Mouse (Mus musculus) stomach, embryonic 16.5 days (tissue): ENCODE results near the gene Arap1. TPM values are rescaled to one million over a fixed set of nuclear protein-coding genes. Genes with fewer than 3 reads are reported as not detected.

ENCODE experiments used
- ATAC-seq: fragments of 200-750 bp; cut with Nextera tagmentation; 2 replicates; pipeline ENCODE4 v1.8.0; 2017; ENCODE audit warnings: moderate number of reproducible peaks, moderate TSS enrichment; ENCODE audit not compliant: insufficient read depth, low FRiP score
- H3K27ac ChIP-seq: fragments of 300-500 bp; sonication (generic); 2 replicates; pipeline ENCODE4 v1.5.1; 2014; ENCODE audit warnings: low read length
- H3K27me3 ChIP-seq: fragments of 300-500 bp; sonication (generic); 2 replicates; pipeline ENCODE4 v1.6.1; 2014; ENCODE audit warnings: low read length, control low read depth, mixed read lengths; ENCODE audit not compliant: control insufficient read depth, insufficient read depth
- H3K36me3 ChIP-seq: fragments of 300-500 bp; sonication (generic); 2 replicates; pipeline ENCODE4 v1.6.1; 2014; ENCODE audit warnings: low read length; ENCODE audit not compliant: control insufficient read depth, insufficient read depth
- H3K4me1 ChIP-seq: fragments of 300-500 bp; sonication (generic); 2 replicates; pipeline ENCODE4 v1.6.1; 2014; ENCODE audit warnings: low read length, control low read depth, mixed read lengths; ENCODE audit not compliant: control insufficient read depth, insufficient read depth
- H3K4me2 ChIP-seq: fragments of 300-500 bp; sonication (generic); 2 replicates; pipeline ENCODE4 v1.6.1; 2014; ENCODE audit warnings: low read depth, low read length, mixed read lengths
- H3K4me3 ChIP-seq: fragments of 300-500 bp; sonication (generic); replicated peaks from 2 replicates; pipeline ENCODE4 v1.5.1; 2014; ENCODE audit warnings: mild to moderate bottlenecking, low read length
- H3K9ac ChIP-seq: fragments of 300-500 bp; sonication (generic); 2 replicates; pipeline ENCODE4 v1.6.1; 2014; ENCODE audit warnings: low read length
- H3K9me3 ChIP-seq: fragments of 300-500 bp; sonication (generic); replicated peaks from 2 replicates; pipeline ENCODE4 v1.6.1; 2016; ENCODE audit warnings: low read length, control low read depth; ENCODE audit not compliant: control insufficient read depth
- WGBS: fragments of 180-500 bp; shearing (Covaris S2); extraction: QIAGEN DNeasy Blood & Tissue Kit; methylation state at CpG from one replicate; pipeline ENCODE4 v1.1.7; 2014; 5-methylcytosine and 5-hydroxymethylcytosine counted together
- polyA plus RNA-seq: library from polyadenylated mRNA; unstranded; fragments of >200 nt; fragmentation: Nextera tagmentation; extraction: Ambion mirVana; gene quantifications from 2 replicates; pipeline ENCODE4 v1.2.1, GENCODE M21; 2015

Arap1 gene
- polyA plus RNA-seq, 1 experiment from 2014 or later = 105 TPM

DNA sequence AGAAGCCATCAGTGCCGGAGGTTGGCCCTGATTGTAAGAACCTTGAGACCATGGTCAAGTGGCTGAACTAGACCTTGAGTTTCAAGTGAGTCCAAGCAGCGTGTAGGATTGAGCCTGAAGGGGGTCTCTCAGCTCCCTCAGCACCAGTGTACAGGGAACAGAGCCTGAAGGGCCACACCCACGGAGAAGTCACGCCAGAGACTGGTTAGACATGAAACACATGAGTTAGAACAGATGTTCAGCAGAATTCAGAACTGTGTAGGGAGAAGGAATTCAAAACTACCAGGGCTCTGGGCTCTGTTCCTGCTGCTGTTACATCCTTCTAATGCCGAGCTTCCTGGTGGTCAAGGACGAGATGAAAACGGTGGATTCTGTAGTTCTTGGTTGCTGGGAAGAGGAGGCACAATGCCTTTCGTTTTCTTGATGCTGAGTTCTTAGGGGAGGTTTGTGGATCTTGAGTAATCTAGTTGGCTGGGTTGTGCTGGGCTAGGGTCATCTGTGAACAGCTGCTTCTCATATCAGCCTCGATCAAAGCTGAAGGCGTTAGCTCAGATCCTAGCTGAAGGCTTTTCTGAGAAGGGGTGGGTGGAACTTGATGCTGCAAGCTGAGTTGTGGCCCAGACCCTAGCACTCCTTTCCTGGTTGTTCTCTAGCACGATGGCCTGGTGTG, 62.5 kb downstream of the Arap1 start, which contains the start of gene Gm45837:
Gene Gm45837, plus strand, starts transcription at position 620 of the 670 bp plus-strand sequence.
- Histone ChIP-seq H3K4me1 (peaks cover 21% of the 10 kb centered on the region), H3K36me3 (peaks cover 23% of the 10 kb centered on the region), H3K4me3 (no peak within 1 kb of the TSS), H3K4me2 (no peak within 1 kb of the TSS), H3K27ac (peak within 1 kb of the TSS; percentile 67), H3K9me3 (no peaks in the 10 kb centered on the region; the same call in 1 of the 2 replicates), H3K27me3 (no peaks in the 10 kb centered on the region), H3K9ac (0 out of 2 replicates have a peak within 1 kb of the TSS, but pooled peaks have one; percentile 31)
- ATAC-seq = 0 out of 2 replicates have a peak, but pooled peaks have one; percentile 12
- 53% methylated on average over 11 of the region's 11 CpGs for WGBS

DNA sequence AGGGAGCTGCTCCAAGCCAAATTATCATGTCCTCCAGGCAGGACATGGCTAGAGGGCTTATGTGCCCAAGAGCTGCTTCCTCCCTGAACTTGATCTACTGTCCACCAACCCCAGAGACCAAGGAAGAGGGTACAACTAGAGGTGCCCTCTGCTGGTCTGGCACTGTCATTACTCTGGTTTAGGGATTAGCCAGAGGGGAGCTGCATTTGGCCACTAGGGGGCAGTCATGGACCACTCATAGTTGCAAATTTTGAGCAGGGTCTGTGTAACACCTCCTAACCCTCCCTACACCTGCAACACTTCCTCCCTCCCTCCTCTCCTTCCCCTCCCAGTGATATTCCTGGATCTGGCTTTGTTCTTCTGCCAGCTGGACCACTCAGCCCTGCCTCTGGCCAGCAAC, 64.9 kb downstream of the Arap1 start:
- Histone ChIP-seq H3K27me3 (no peaks in the 10 kb centered on the region), H3K27ac (no peak overlapping the region), H3K9me3 (no peaks in the 10 kb centered on the region; the same call in 1 of the 2 replicates), H3K9ac (no peak overlapping the region), H3K4me3 (no peak overlapping the region), H3K36me3 (peaks cover 19% of the 10 kb centered on the region), H3K4me2 (no peak overlapping the region), H3K4me1 (peaks cover 33% of the 10 kb centered on the region)
- peak; percentile 17; the same call in 1 of the 2 replicates for ATAC-seq

DNA sequence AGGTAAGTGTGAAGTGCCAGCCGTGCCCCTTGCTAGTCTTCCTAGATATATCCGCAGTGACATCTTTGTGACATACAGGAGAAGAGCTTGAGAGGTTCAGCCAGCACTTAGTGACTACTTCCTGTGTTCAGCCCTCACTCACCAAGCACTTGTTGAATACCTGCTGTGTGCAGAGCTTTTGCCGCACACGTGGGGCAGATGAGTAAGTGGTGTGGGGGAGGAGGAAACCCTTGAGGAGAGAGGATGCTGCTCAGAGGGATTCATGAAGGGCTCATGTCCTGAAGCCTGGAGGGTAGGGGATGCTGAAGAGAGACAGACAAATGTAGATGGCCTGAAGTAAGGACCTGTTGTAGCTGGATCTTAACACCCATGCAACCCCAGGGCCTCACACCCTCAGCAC, 66.3 kb downstream of the Arap1 start:
- 48% methylated on average over 4 of the region's 4 CpGs for WGBS
- Histone ChIP-seq H3K9ac (no peak overlapping the region), H3K4me2 (no peak overlapping the region), H3K27ac (no peak overlapping the region), H3K4me1 (peaks cover 33% of the 10 kb centered on the region), H3K4me3 (no peak overlapping the region), H3K9me3 (no peaks in the 10 kb centered on the region; the same call in 1 of the 2 replicates), H3K27me3 (no peaks in the 10 kb centered on the region), H3K36me3 (peaks cover 7% of the 10 kb centered on the region)
- no peak for ATAC-seq

DNA sequence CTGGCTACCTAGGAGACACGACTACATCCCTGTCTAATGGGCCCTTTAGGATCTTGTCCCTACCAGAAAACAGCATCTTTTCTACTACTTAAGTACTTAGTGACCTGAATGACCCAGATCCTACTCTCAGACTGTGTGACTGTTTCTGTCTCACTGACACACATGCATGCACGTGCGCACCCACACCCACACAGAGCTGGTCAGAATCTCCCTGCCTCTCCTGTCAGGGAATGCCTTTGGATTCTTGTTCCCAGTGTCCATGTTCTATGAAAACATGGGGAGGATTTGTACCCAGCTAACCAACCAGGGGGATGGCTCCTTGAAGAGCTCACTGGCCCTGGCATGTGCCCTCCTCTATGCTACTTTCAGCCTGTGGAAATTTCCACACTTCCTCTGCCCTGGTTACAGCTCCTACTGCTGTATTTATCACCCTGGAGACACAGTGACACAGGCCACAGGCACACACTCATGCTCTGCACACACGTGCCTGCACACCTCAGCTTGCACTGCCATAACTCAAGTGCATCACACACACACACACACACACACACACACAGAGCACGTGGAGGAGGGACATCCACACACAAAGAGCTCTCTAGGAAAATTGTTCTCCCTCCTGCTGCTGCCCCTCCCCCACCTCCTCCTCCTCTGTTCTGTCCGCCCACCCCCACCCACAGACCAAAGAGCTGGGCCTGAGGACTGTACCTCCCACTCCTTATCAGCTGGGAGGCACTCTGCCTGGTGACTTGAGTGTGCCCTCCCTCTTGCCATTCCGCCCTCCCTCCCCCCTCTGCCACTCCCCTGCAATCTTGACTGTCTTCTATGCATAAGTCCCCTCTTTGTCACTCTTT, 67.0 kb downstream of the Arap1 start:
- Histone ChIP-seq H3K9me3 (no peaks in the 10 kb centered on the region; the same call in 1 of the 2 replicates), H3K4me1 (peaks cover 33% of the 10 kb centered on the region), H3K9ac (no peak overlapping the region), H3K4me2 (no peak overlapping the region), H3K36me3 (peaks cover 5% of the 10 kb centered on the region; the same call in 1 of the 2 replicates), H3K27me3 (no peaks in the 10 kb centered on the region), H3K27ac (no peak overlapping the region; the same call in 1 of the 2 replicates), H3K4me3 (no peak overlapping the region)
- ATAC-seq = peak; percentile 27
- WGBS = 24% methylated on average over 6 of the region's 7 CpGs

DNA sequence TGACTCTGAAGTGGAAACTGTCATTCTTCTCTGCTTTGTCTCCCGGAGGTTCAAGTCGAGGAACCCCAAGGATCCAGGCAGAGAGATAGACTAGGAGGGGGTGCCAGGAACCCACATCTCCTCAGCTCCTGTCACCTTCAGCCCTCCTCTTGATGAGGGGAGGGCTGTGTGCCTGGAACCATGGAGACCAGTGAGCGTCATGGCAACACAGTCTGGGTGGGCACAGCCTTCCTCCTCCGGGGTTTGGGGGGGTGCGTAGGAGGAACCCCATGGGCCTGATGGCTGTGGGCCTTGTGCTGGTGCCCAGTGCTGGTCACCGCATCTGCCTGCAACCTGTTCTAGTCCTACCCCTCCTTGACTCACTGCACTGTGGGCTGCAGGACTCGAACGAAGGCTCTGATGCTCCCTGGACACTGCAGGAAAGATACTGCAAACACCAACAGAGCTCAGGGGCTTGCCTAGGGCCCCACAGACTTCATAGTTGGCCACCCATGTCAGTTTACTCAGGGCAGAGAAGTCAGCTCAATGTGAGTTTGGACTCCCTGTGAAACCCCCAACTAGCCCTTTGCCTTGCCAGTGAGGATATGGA, 67.7 kb downstream of the Arap1 start:
- no peaks in the 10 kb centered on the region for H3K27me3 ChIP-seq
- no peak for ATAC-seq
- no peaks in the 10 kb centered on the region for H3K9me3 ChIP-seq
- no peak overlapping the region for H3K4me2 ChIP-seq
- no peak overlapping the region for H3K27ac ChIP-seq
- 26% methylated on average over 8 of the region's 8 CpGs for WGBS
- no peak overlapping the region for H3K9ac ChIP-seq
- H3K4me3 ChIP-seq = no peak overlapping the region
- peaks cover 33% of the 10 kb centered on the region for H3K4me1 ChIP-seq
- peaks cover 5% of the 10 kb centered on the region; the same call in 1 of the 2 replicates for H3K36me3 ChIP-seq

DNA sequence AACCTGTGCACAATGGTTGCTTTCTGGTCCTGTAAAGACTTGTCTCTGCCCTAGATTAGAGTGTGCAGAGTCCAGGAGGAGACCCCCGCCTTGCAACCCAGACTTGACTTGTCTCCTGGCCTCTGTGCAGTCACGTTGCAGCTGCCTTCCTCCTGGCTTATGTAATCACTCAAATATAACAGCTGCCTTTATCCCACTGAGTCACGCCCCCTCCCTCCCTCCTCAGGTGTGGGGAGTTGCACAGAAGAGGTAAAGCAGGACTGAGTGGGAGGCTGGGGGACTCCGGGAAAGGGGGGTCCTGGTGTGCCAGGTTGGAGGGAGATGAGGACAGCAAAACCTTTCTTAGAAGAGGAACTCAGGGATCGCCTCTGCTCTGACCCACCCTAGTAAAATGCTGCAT, 68.5 kb downstream of the Arap1 start:
- H3K9me3 ChIP-seq = no peaks in the 10 kb centered on the region
- H3K4me2 ChIP-seq = no peak overlapping the region
- no peak for ATAC-seq
- H3K27ac ChIP-seq = no peak overlapping the region
- peaks cover 26% of the 10 kb centered on the region for H3K4me1 ChIP-seq
- H3K36me3 ChIP-seq = peaks cover 2% of the 10 kb centered on the region; the same call in 1 of the 2 replicates
- 39% methylated on average over 5 of the region's 5 CpGs for WGBS
- no peak overlapping the region for H3K9ac ChIP-seq
- no peak overlapping the region for H3K4me3 ChIP-seq
- no peaks in the 10 kb centered on the region for H3K27me3 ChIP-seq

DNA sequence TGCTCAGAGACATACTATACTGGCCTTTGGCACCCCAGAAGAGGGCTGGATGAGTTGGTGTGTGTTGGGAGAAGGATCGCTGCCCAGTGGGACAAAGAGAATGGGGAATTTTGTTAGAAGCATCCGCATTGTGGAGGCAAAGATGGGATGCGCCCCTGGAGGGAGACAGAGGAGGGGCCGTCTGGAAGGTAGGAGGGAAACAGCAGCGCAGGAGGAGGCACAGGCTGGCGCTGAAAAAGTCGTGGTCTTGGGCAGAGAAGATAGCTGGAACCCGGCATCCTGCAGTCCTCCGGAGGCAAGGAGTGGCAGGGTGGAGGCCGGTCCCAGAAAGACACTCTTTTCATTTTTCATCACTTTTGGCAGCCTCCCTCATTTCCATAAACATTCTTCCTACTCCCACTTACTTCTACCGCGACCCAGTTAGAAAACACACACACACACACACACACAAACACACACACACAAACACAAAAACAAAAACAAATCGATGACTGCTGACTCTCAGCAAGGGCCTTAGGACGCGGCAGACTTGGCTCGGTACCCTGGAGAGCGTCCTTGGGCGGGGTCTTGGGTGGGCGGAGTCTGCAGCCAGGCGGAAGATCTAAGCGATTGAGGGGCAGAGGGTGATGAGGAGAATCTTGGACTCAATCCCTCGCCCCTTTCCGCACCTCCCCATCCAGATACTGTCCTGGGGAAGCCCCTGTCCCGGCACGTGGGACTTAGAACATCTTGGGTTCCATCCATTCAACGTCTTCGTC, 71.3 kb downstream of the Arap1 start:
- ATAC-seq = no peak
- 4% methylated on average over 27 of the region's 27 CpGs for WGBS
- Histone ChIP-seq H3K27me3 (no peaks in the 10 kb centered on the region), H3K27ac (no peak overlapping the region), H3K4me2 (no peak overlapping the region), H3K9ac (no peak overlapping the region), H3K4me1 (peaks cover 22% of the 10 kb centered on the region), H3K4me3 (no peak overlapping the region), H3K36me3 (no peaks in the 10 kb centered on the region; the same call in 1 of the 2 replicates), H3K9me3 (no peaks in the 10 kb centered on the region)

DNA sequence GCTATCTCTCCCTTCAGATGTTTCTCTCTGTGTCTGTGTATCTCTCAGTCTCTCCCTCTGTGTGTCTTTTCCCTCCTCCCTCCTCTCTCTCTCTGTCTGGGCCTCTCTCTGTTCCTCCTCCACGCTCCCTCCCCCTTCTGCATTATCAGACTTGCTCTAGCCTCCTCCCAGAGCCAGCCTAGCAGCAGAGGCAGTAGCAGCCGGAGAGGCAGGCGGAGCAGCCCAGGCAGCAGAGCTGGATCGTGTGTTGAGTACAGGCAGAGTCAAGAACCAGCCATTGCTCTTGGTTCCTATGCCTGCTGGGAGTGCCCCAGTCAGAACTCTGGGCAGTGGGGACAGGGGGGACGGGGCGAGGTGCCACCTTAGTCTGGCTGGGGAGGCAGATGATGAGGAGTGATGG, 73.7 kb downstream of the Arap1 start, which contains the start of gene Pde2a:
Gene Pde2a, plus strand, starts transcription at position 163 of the 400 bp plus-strand sequence.
- no peak within 1 kb of the TSS for H3K4me3 ChIP-seq
- no peaks in the 10 kb centered on the region for H3K36me3 ChIP-seq
- H3K27ac ChIP-seq = no peak within 1 kb of the TSS
- no peak for ATAC-seq
- no peak within 1 kb of the TSS for H3K4me2 ChIP-seq
- H3K9ac ChIP-seq = no peak within 1 kb of the TSS
- WGBS = 21% methylated on average over 6 of the region's 6 CpGs
- no peaks in the 10 kb centered on the region for H3K27me3 ChIP-seq
- no peaks in the 10 kb centered on the region for H3K9me3 ChIP-seq
- H3K4me1 ChIP-seq = peaks cover under 1% of the 10 kb centered on the region; the same call in 1 of the 2 replicates
